Mouse (Mus musculus): ENCODE results near the gene Cdkn2d. TPM values are rescaled to one million over a fixed set of nuclear protein-coding genes. Genes with fewer than 3 reads are reported as not detected.

The Cdkn2d gene
- polyA plus RNA-seq, 1 experiment from 2014 or later, result 72.1 TPM

Other genes starting within 250 kb of the Cdkn2d start
- 0.98 and 3.1 TPM in 2 replicates for gene Zglp1, start 224.3 kb downstream of the Cdkn2d start, polyA plus RNA-seq (2016; fragmentation: Nextera tagmentation; extraction: Ambion mirVana)
- gene Gm49373, start 218.3 kb downstream of the Cdkn2d start, polyA plus RNA-seq (2016; fragmentation: Nextera tagmentation; extraction: Ambion mirVana), result 0.89 and 1.6 TPM in 2 replicates
- 38.0 and 40.7 TPM in 2 replicates for gene Fdx1l, start 217.8 kb downstream of the Cdkn2d start, polyA plus RNA-seq (2016; fragmentation: Nextera tagmentation; extraction: Ambion mirVana)
- 2.3 and 2.9 TPM in 2 replicates for gene Gm38431, start 199.4 kb downstream of the Cdkn2d start, polyA plus RNA-seq (2016; fragmentation: Nextera tagmentation; extraction: Ambion mirVana)
- gene Raver1, start 199.4 kb downstream of the Cdkn2d start, polyA plus RNA-seq (2016; fragmentation: Nextera tagmentation; extraction: Ambion mirVana), result 66.7 and 69.8 TPM in 2 replicates
- gene Tyk2, start 160.2 kb downstream of the Cdkn2d start, polyA plus RNA-seq (2016; fragmentation: Nextera tagmentation; extraction: Ambion mirVana), result 12.8 and 14.1 TPM in 2 replicates
- 278 and 283 TPM in 2 replicates for gene Cdc37, start 141.4 kb downstream of the Cdkn2d start, polyA plus RNA-seq (2016; fragmentation: Nextera tagmentation; extraction: Ambion mirVana)
- gene Pde4a, start 125.7 kb downstream of the Cdkn2d start, polyA plus RNA-seq (2016; fragmentation: Nextera tagmentation; extraction: Ambion mirVana), result 11.3 and 11.5 TPM in 2 replicates
- gene Keap1, start 52.0 kb downstream of the Cdkn2d start, polyA plus RNA-seq (2016; fragmentation: Nextera tagmentation; extraction: Ambion mirVana), result 52.3 and 52.6 TPM in 2 replicates
- gene S1pr5, start 43.0 kb downstream of the Cdkn2d start, polyA plus RNA-seq (2016; fragmentation: Nextera tagmentation; extraction: Ambion mirVana), result 0.38 and 0.50 TPM in 2 replicates
- gene Atg4d, start 26.1 kb downstream of the Cdkn2d start, polyA plus RNA-seq (2016; fragmentation: Nextera tagmentation; extraction: Ambion mirVana), result 50.3 and 52.3 TPM in 2 replicates
- gene Kri1, start 3.4 kb downstream of the Cdkn2d start, polyA plus RNA-seq (2016; fragmentation: Nextera tagmentation; extraction: Ambion mirVana), result 18.4 and 21.1 TPM in 2 replicates
- 0.39 and 0.78 TPM in 2 replicates for gene Ap1m2, start 20.9 kb upstream of the Cdkn2d start, polyA plus RNA-seq (2016; fragmentation: Nextera tagmentation; extraction: Ambion mirVana)
- gene Slc44a2, start 29.3 kb upstream of the Cdkn2d start, polyA plus RNA-seq (2016; fragmentation: Nextera tagmentation; extraction: Ambion mirVana), result 71.3 and 74.1 TPM in 2 replicates
- gene Ilf3, start 76.5 kb upstream of the Cdkn2d start, polyA plus RNA-seq (2016; fragmentation: Nextera tagmentation; extraction: Ambion mirVana), result 314 and 322 TPM in 2 replicates
- gene Qtrt1, start 120.4 kb upstream of the Cdkn2d start, polyA plus RNA-seq (2016; fragmentation: Nextera tagmentation; extraction: Ambion mirVana), result 45.3 and 50.7 TPM in 2 replicates
- gene Dnm2, start 133.5 kb upstream of the Cdkn2d start, polyA plus RNA-seq (2016; fragmentation: Nextera tagmentation; extraction: Ambion mirVana), result 76.6 and 76.7 TPM in 2 replicates
- gene Tmed1, start 218.8 kb upstream of the Cdkn2d start, polyA plus RNA-seq (2016; fragmentation: Nextera tagmentation; extraction: Ambion mirVana), result 67.6 and 76.5 TPM in 2 replicates
- 5.9 and 7.0 TPM in 2 replicates for gene AB124611, start 234.8 kb upstream of the Cdkn2d start, polyA plus RNA-seq (2016; fragmentation: Nextera tagmentation; extraction: Ambion mirVana)

All from midbrain, embryonic 12.5 days (tissue).